Mouse (Mus musculus): ENCODE measurements around the gene Dlgap3.

Gene Dlgap3

GRCm38 (mm10) chr4:127174075-127174899 is 5.3 kb downstream of the Dlgap3 start:
- no peak for DNase-seq (ENCODE audit: low spot score)

- no peak for DNase-seq (ENCODE audit: low spot score)
Measured at GRCm38 (mm10) chr4:127174900-127175278, 5.9 kb downstream of the Dlgap3 start.

- no peak for DNase-seq (ENCODE audit: low spot score)
Measured at GRCm38 (mm10) chr4:127177961-127178360, 9.0 kb downstream of the Dlgap3 start.

GRCm38 (mm10) chr4:127178671-127179070 is 9.7 kb downstream of the Dlgap3 start:
- DNase-seq (ENCODE audit: low spot score) = no peak

GRCm38 (mm10) chr4:127179469-127180449 is 10.8 kb downstream of the Dlgap3 start:
- no peak for DNase-seq (ENCODE audit: low spot score)

- DNase-seq (ENCODE audit: low spot score) = no peak
Measured at GRCm38 (mm10) chr4:127180450-127180840, 11.4 kb downstream of the Dlgap3 start.

- DNase-seq (ENCODE audit: low spot score) = no peak
Measured at GRCm38 (mm10) chr4:127181010-127181409, 12.0 kb downstream of the Dlgap3 start.

- DNase-seq (ENCODE audit: low spot score) = no peak
Measured at GRCm38 (mm10) chr4:127183867-127184266, 14.9 kb downstream of the Dlgap3 start.

- no peak for DNase-seq (ENCODE audit: low spot score)
Measured at GRCm38 (mm10) chr4:127190921-127191320, 21.9 kb downstream of the Dlgap3 start.

GRCm38 (mm10) chr4:127192704-127193103 is 23.7 kb downstream of the Dlgap3 start:
- no peak for DNase-seq (ENCODE audit: low spot score)

GRCm38 (mm10) chr4:127193378-127194155 is 24.6 kb downstream of the Dlgap3 start:
- DNase-seq (ENCODE audit: low spot score) = no peak

GRCm38 (mm10) chr4:127194477-127195269 is 25.7 kb downstream of the Dlgap3 start:
- no peak for DNase-seq (ENCODE audit: low spot score)

GRCm38 (mm10) chr4:127198609-127199008 is 29.6 kb downstream of the Dlgap3 start:
- no peak for DNase-seq (ENCODE audit: low spot score)

- DNase-seq (ENCODE audit: low spot score) = no peak
Measured at GRCm38 (mm10) chr4:127199406-127199805, 30.4 kb downstream of the Dlgap3 start.

- DNase-seq (ENCODE audit: low spot score) = no peak
Measured at GRCm38 (mm10) chr4:127200164-127200722, 31.2 kb downstream of the Dlgap3 start.

- DNase-seq (ENCODE audit: low spot score) = no peak
Measured at GRCm38 (mm10) chr4:127200769-127201617, 32.0 kb downstream of the Dlgap3 start.

- no peak for DNase-seq (ENCODE audit: low spot score)
Measured at GRCm38 (mm10) chr4:127203081-127203480, 34.1 kb downstream of the Dlgap3 start.

- no peak for DNase-seq (ENCODE audit: low spot score)
Measured at GRCm38 (mm10) chr4:127211318-127211717, 42.3 kb downstream of the Dlgap3 start.

GRCm38 (mm10) chr4:127214510-127214909 is 45.5 kb downstream of the Dlgap3 start:
- DNase-seq (ENCODE audit: low spot score) = no peak

- no peak for DNase-seq (ENCODE audit: low spot score)
Measured at GRCm38 (mm10) chr4:127215103-127215502, 46.1 kb downstream of the Dlgap3 start.

Measured in spleen, adult 12 weeks (tissue).